24 mouse cellular contexts compared by ENCODE assay signal in genomic region chr1:40537577-40537976, GRCm38 (mm10). TPM values are rescaled to one million over a fixed set of nuclear protein-coding genes. Genes with fewer than 3 reads are reported as not detected.
A peak's percentile ranks its signal among the peaks of the same experiment; 100 is the strongest.
DNase-seq lines count a peak whose midpoint lies in the region; ATAC-seq and TF ChIP-seq lines count a peak whose summit lies in the region.
"Had no signal": no experiment of that assay in that cellular context is flagged by ENCODE, and none has a peak within 500 bp of the region (broad histone marks: within the 10 kb centered on the region; RNA-seq: fewer than 3 reads in every experiment).

No protein-coding gene starts in this region.

- CTCF ChIA-PET in Patski (lab: Charles Lee) = interaction anchor here (1.3 to 2.3 kb wide), 2 partner anchors 11 kb away, joined by 5 read pairs; no protein-coding TSS in a partner anchor

- POLR2A ChIA-PET in Patski (lab: Charles Lee) = no interaction called here

- H3K4me3 ChIP-seq in forebrain, postnatal 0 days (ENCODE audit: low read depth, low read length) = no peak overlapping the region
- H3K4me3 ChIP-seq in forebrain, embryonic 13.5 days = no peak overlapping the region
- H3K4me3 ChIP-seq in intestine, postnatal 0 days (ENCODE audit: low read depth, low read length) = no peak overlapping the region
- H3K4me3 ChIP-seq in intestine, embryonic 15.5 days (replicated peaks) = no peak overlapping the region
- no peak overlapping the region for H3K4me3 ChIP-seq in lung, embryonic 14.5 days (ENCODE audit: low read depth, low read length)
- H3K4me3 ChIP-seq in lung, postnatal 0 days (ENCODE audit: low read depth, low read length) = no peak overlapping the region
- H3K4me3 ChIP-seq: embryonic facial prominence, embryonic 12.5 days; lung, embryonic 15.5 days; megakaryocyte, embryonic 14.5 days; neural tube, embryonic 13.5 days had no signal

- H3K4me2 ChIP-seq in forebrain, postnatal 0 days (ENCODE audit: low read depth) = no peak overlapping the region
- H3K4me2 ChIP-seq in forebrain, embryonic 13.5 days = no peak overlapping the region
- H3K4me2 ChIP-seq in intestine, postnatal 0 days (replicated peaks; ENCODE audit: low read depth) = no peak overlapping the region
- H3K4me2 ChIP-seq in intestine, embryonic 15.5 days (replicated peaks) = no peak overlapping the region
- no peak overlapping the region for H3K4me2 ChIP-seq in lung, embryonic 14.5 days
- no peak overlapping the region for H3K4me2 ChIP-seq in lung, postnatal 0 days (replicated peaks; ENCODE audit: low read depth, low read length)
- H3K4me2 ChIP-seq: embryonic facial prominence, embryonic 12.5 days; heart, embryonic 11.5 days; lung, embryonic 15.5 days; neural tube, embryonic 13.5 days had no signal

- no peaks in the 10 kb centered on the region for H3K4me1 ChIP-seq in forebrain, postnatal 0 days (ENCODE audit: insufficient read depth)
- no peaks in the 10 kb centered on the region for H3K4me1 ChIP-seq in forebrain, embryonic 13.5 days
- H3K4me1 ChIP-seq in intestine, postnatal 0 days (replicated peaks; ENCODE audit: control insufficient read depth, insufficient read depth, low read length) = no peaks in the 10 kb centered on the region
- H3K4me1 ChIP-seq in intestine, embryonic 15.5 days (replicated peaks) = no peaks in the 10 kb centered on the region
- H3K4me1 ChIP-seq in lung, embryonic 14.5 days (ENCODE audit: insufficient read depth) = no peaks in the 10 kb centered on the region
- H3K4me1 ChIP-seq in lung, postnatal 0 days (ENCODE audit: insufficient read depth, low read depth, low read length) = no peaks in the 10 kb centered on the region
- H3K4me1 ChIP-seq: embryonic facial prominence, embryonic 12.5 days; lung, embryonic 15.5 days; neural tube, embryonic 13.5 days had no signal

- WGBS in forebrain, postnatal 0 days = 80% methylated on average over 5 of the region's 5 CpGs
- 87% methylated on average over 5 of the region's 5 CpGs for WGBS in forebrain, embryonic 13.5 days
- 69% methylated on average over 5 of the region's 5 CpGs for WGBS in intestine, postnatal 0 days
- 79% methylated on average over 5 of the region's 5 CpGs for WGBS in intestine, embryonic 15.5 days
- 72% methylated on average over 5 of the region's 5 CpGs for WGBS in lung, embryonic 14.5 days
- 74% methylated on average over 5 of the region's 5 CpGs for WGBS in lung, postnatal 0 days

- no peak for ATAC-seq in forebrain, postnatal 0 days
- no peak for ATAC-seq in forebrain, embryonic 13.5 days
- no peak for ATAC-seq in intestine, postnatal 0 days
- ATAC-seq in intestine, embryonic 15.5 days = no peak
- no peak for ATAC-seq in lung, embryonic 14.5 days (ENCODE audit: insufficient read depth)
- no peak for ATAC-seq in lung, postnatal 0 days
- ATAC-seq in Patski = no peak
- ATAC-seq: forebrain, embryonic 16.5 days had no signal

- H3K27ac ChIP-seq in forebrain, postnatal 0 days (ENCODE audit: low read depth, low read length) = no peak overlapping the region
- H3K27ac ChIP-seq in forebrain, embryonic 13.5 days = no peak overlapping the region
- H3K27ac ChIP-seq in intestine, postnatal 0 days (ENCODE audit: low read depth, low read length) = no peak overlapping the region
- H3K27ac ChIP-seq in intestine, embryonic 15.5 days = no peak overlapping the region
- no peak overlapping the region for H3K27ac ChIP-seq in lung, embryonic 14.5 days (ENCODE audit: low read depth)
- no peak overlapping the region for H3K27ac ChIP-seq in lung, postnatal 0 days (ENCODE audit: low read length)
- H3K27ac ChIP-seq: embryonic facial prominence, embryonic 12.5 days; lung, embryonic 15.5 days; neural tube, embryonic 13.5 days had no signal

- TF ChIP-seq EP300 in lung, postnatal 0 days (IDR thresholded peaks at IDR 0.05) = no peak

- peak; percentile 32 for TF ChIP-seq CTCF in forebrain, postnatal 0 days (IDR thresholded peaks at IDR 0.05; ENCODE audit: low read depth)
- TF ChIP-seq CTCF in intestine, postnatal 0 days (IDR thresholded peaks at IDR 0.05; ENCODE audit: low read depth) = peak; percentile 61
- TF ChIP-seq CTCF in lung, embryonic 14.5 days (IDR thresholded peaks at IDR 0.05; ENCODE audit: low read depth) = peak; percentile 23; the same call in 1 of the 2 replicates
- no peak for TF ChIP-seq CTCF in lung, postnatal 0 days (IDR thresholded peaks at IDR 0.05)
- peak; percentile 39 for TF ChIP-seq CTCF in Patski (IDR thresholded peaks at IDR 0.05)

- no peak overlapping the region for H3K9ac ChIP-seq in forebrain, postnatal 0 days
- no peak overlapping the region for H3K9ac ChIP-seq in forebrain, embryonic 13.5 days
- no peak overlapping the region for H3K9ac ChIP-seq in intestine, postnatal 0 days (ENCODE audit: low read depth, low read length)
- H3K9ac ChIP-seq in intestine, embryonic 15.5 days = no peak overlapping the region
- H3K9ac ChIP-seq in lung, embryonic 14.5 days = no peak overlapping the region
- no peak overlapping the region for H3K9ac ChIP-seq in lung, postnatal 0 days (replicated peaks; ENCODE audit: low read depth)
- H3K9ac ChIP-seq: embryonic facial prominence, embryonic 12.5 days; lung, embryonic 15.5 days; neural tube, embryonic 13.5 days had no signal

- H3K36me3 ChIP-seq in forebrain, postnatal 0 days (ENCODE audit: insufficient read depth) = no peaks in the 10 kb centered on the region
- H3K36me3 ChIP-seq in forebrain, embryonic 13.5 days (ENCODE audit: poor library complexity, severe bottlenecking) = no peaks in the 10 kb centered on the region
- H3K36me3 ChIP-seq in intestine, postnatal 0 days (ENCODE audit: control insufficient read depth, insufficient read depth) = no peaks in the 10 kb centered on the region
- H3K36me3 ChIP-seq in intestine, embryonic 15.5 days = no peaks in the 10 kb centered on the region
- no peaks in the 10 kb centered on the region for H3K36me3 ChIP-seq in lung, embryonic 14.5 days (ENCODE audit: insufficient read depth)
- H3K36me3 ChIP-seq in lung, postnatal 0 days (ENCODE audit: insufficient read depth, low read length) = no peaks in the 10 kb centered on the region
- H3K36me3 ChIP-seq: embryonic facial prominence, embryonic 12.5 days; lung, embryonic 15.5 days; neural tube, embryonic 13.5 days had no signal

- no peak for DNase-seq in forebrain, postnatal 0 days
- DNase-seq in lung, embryonic 14.5 days = no peak
- no peak for DNase-seq in lung, postnatal 0 days (ENCODE audit: low spot score)
- no peak for DNase-seq in Patski (ENCODE audit: low read depth, low spot score)
- no peak for DNase-seq in right cerebral cortex, postnatal 14 days
- DNase-seq: adrenal gland, postnatal 10 days; cerebellum, adult 2 months; gastrocnemius, postnatal 25 days; layer of hippocampus, postnatal 36 days; left cerebral cortex, postnatal 4 days; thymus, postnatal 36 days had no signal

- in situ Hi-C loops in Patski (cut with MboI; ENCODE audit: low pct_unique_long_range_greater_than_20kb) = loop anchor here (5.0 kb wide), 1 partner anchor 435 kb away; no protein-coding TSS in a partner anchor

- no peaks in the 10 kb centered on the region for H3K9me3 ChIP-seq in forebrain, postnatal 0 days (ENCODE audit: low read length)
- no peaks in the 10 kb centered on the region for H3K9me3 ChIP-seq in forebrain, embryonic 13.5 days (replicated peaks)
- no peaks in the 10 kb centered on the region for H3K9me3 ChIP-seq in intestine, postnatal 0 days (ENCODE audit: control insufficient read depth)
- H3K9me3 ChIP-seq in intestine, embryonic 15.5 days = no peaks in the 10 kb centered on the region
- H3K9me3 ChIP-seq in lung, embryonic 14.5 days (ENCODE audit: low read depth, low read length) = no peaks in the 10 kb centered on the region
- no peaks in the 10 kb centered on the region for H3K9me3 ChIP-seq in lung, postnatal 0 days (ENCODE audit: low read length)
- H3K9me3 ChIP-seq: embryonic facial prominence, embryonic 12.5 days; lung, embryonic 15.5 days; megakaryocyte, embryonic 14.5 days; neural tube, embryonic 13.5 days had no signal

- no peaks in the 10 kb centered on the region for H3K27me3 ChIP-seq in forebrain, postnatal 0 days (ENCODE audit: insufficient read depth, low read length)
- H3K27me3 ChIP-seq in forebrain, embryonic 13.5 days = no peaks in the 10 kb centered on the region
- no peaks in the 10 kb centered on the region for H3K27me3 ChIP-seq in intestine, postnatal 0 days (replicated peaks; ENCODE audit: control insufficient read depth, insufficient read depth, low read length)
- H3K27me3 ChIP-seq in intestine, embryonic 15.5 days (replicated peaks) = no peaks in the 10 kb centered on the region
- no peaks in the 10 kb centered on the region for H3K27me3 ChIP-seq in lung, embryonic 14.5 days (ENCODE audit: insufficient read depth, low read length)
- no peaks in the 10 kb centered on the region for H3K27me3 ChIP-seq in lung, postnatal 0 days (replicated peaks; ENCODE audit: insufficient read depth, low read length)
- H3K27me3 ChIP-seq in Patski = no peaks in the 10 kb centered on the region
- H3K27me3 ChIP-seq: embryonic facial prominence, embryonic 12.5 days; lung, embryonic 15.5 days; megakaryocyte, embryonic 14.5 days; neural tube, embryonic 13.5 days had no signal

RNA-seq across cellular contexts. Expression of gene Il18rap, which starts 22.4 kb away (rescaled TPM):
- total RNA-seq in forebrain, postnatal 0 days (2014; rRNA removed) = 0.23 and 1.1 TPM in 2 replicates
- polyA plus RNA-seq in forebrain, postnatal 0 days (2015; fragmentation: Nextera tagmentation; extraction: Ambion mirVana) = 0.06 TPM in 1 of 2 replicates, not detected in the other
- polyA plus RNA-seq in forebrain, embryonic 13.5 days (2015; fragmentation: Nextera tagmentation; extraction: Ambion mirVana) = 0.09 and 0.15 TPM in 2 replicates
- polyA plus RNA-seq in intestine, postnatal 0 days (2015; fragmentation: Nextera tagmentation; extraction: Ambion mirVana) = 0.39 and 0.48 TPM in 2 replicates
- 0.27 and 0.43 TPM in 2 replicates for polyA plus RNA-seq in intestine, embryonic 15.5 days (2015; fragmentation: Nextera tagmentation; extraction: Ambion mirVana)
- 0.14 and 0.73 TPM in 2 replicates for polyA plus RNA-seq in lung, embryonic 14.5 days (2014; fragmentation: Nextera tagmentation; extraction: Ambion mirVana)
- 0.67 and 0.76 TPM in 2 replicates for polyA plus RNA-seq in lung, postnatal 0 days (2015; fragmentation: Nextera tagmentation; extraction: Ambion mirVana)
- polyA plus RNA-seq in Patski (2021) = 0.37 TPM
- total RNA-seq: gastrocnemius, postnatal 25 days had no signal
- polyA plus RNA-seq: testis, adult 2 months had no signal

RNA-seq across cellular contexts. Expression of gene Slc9a4, which starts 42.3 kb away (rescaled TPM):
- total RNA-seq in forebrain, postnatal 0 days (2014; rRNA removed) = 0.31 and 0.33 TPM in 2 replicates
- polyA plus RNA-seq in forebrain, postnatal 0 days (2015; fragmentation: Nextera tagmentation; extraction: Ambion mirVana) = 0.13 and 0.15 TPM in 2 replicates
- not detected in 2 replicates for polyA plus RNA-seq in forebrain, embryonic 13.5 days (2015; fragmentation: Nextera tagmentation; extraction: Ambion mirVana)
- polyA plus RNA-seq in intestine, postnatal 0 days (2015; fragmentation: Nextera tagmentation; extraction: Ambion mirVana) = 0.20 and 0.38 TPM in 2 replicates
- 0.11 TPM in 1 of 2 replicates, not detected in the other for polyA plus RNA-seq in intestine, embryonic 15.5 days (2015; fragmentation: Nextera tagmentation; extraction: Ambion mirVana)
- not detected in 2 replicates for polyA plus RNA-seq in lung, embryonic 14.5 days (2014; fragmentation: Nextera tagmentation; extraction: Ambion mirVana)
- 0.02 and 0.18 TPM in 2 replicates for polyA plus RNA-seq in lung, postnatal 0 days (2015; fragmentation: Nextera tagmentation; extraction: Ambion mirVana)
- polyA plus RNA-seq in Patski (2021) = not detected
- total RNA-seq: adrenal gland, postnatal 10 days; common myeloid progenitor, adult 5-6 weeks; hematopoietic stem cell, adult 5-6 weeks had no signal
- polyA plus RNA-seq: embryonic facial prominence, embryonic 12.5 days; heart, embryonic 11.5 days; liver, adult 2 months; lung, embryonic 15.5 days had no signal
